Mouse (Mus musculus) right cerebral cortex, adult 18-20 months (tissue): ENCODE data around the gene Fbxo47.
"Not testable (repeated sequence)": the region's sequence is repeated elsewhere in the genome, so short reads cannot be mapped to it uniquely, and the experiment has no call there.

ENCODE experiments used
- DNase-seq: peaks from one replicate; pipeline ENCODE4 v3.0.0; 2022; ENCODE audit warnings: mixed read lengths

Fbxo47 gene

DNA sequence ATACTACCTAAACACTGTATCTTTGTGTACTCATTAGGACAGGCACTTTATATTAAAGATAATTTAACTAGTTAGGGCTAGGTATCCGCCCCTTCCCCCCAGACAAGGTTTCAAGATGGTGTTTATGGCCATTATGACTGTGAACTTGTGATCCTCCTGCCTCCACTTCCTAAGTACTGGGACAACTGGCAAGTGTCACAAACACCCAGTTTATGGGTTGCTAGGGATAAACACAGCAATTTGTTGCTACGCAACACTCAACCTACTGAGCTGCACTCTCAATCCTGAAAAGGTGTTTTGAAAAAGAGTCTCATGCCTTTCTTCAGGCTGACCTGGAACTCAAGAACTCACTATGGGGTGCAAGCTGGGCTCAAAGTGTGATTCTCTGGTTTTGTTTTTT lies 6.6 kb downstream of the Fbxo47 start:
- no peak for DNase-seq

DNA sequence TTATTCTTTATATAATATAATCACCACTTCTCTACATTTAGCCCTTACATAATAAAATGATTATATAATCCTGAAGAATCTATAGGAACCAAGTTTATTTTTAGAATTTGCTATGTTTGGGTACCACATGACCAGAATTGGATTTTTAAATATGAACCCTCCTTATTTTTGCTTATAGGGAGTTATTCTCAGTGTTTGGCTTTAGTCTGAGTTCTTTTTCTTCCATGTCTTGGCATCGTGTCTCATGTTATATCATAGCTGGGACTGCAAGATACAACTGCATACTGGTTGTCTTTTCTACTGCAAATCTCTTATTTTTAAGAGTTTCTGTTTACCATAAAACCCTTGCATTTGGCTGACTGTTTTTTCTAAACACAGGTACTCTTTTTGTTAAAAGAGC lies 9.6 kb downstream of the Fbxo47 start:
- DNase-seq: no peak

DNA sequence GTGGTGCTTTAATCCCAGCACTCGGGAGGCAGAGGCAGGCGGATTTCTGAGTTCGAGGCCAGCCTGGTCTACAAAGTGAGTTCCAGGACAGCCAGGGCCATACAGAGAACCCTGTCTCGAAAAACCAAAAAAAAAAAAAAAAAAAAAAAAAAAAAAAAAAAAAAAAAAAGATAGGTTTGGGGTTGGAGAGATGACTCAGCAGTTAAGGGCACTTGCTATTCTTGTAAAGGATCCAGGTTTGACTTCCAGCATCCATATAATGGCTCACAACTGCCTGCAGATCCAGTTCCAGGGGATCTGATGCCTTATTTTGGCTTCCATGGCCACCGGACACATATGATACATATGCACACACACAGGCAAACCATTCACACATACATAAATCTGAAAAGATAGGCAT lies 11.6 kb downstream of the Fbxo47 start:
- DNase-seq: not testable (repeated sequence)

DNA sequence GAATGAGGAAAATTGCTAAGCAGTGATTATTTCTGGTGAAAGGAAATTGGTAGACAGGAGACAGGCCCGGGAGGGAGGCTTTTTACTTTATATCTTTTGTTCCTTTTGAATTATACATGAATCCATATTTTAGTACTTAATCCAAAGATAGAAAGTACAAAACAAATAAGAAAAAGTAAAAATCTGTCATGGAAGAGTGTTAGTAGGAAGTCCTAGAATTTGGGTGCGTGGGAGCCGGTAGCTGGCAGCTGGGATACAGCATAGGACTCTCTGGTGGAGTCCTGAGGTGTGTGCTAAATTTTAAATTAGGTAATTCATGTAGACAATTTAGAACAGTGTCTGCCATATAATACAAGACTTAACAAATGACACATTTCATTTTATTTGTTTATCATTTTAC lies 16.4 kb downstream of the Fbxo47 start:
- peak; percentile 73 for DNase-seq

DNA sequence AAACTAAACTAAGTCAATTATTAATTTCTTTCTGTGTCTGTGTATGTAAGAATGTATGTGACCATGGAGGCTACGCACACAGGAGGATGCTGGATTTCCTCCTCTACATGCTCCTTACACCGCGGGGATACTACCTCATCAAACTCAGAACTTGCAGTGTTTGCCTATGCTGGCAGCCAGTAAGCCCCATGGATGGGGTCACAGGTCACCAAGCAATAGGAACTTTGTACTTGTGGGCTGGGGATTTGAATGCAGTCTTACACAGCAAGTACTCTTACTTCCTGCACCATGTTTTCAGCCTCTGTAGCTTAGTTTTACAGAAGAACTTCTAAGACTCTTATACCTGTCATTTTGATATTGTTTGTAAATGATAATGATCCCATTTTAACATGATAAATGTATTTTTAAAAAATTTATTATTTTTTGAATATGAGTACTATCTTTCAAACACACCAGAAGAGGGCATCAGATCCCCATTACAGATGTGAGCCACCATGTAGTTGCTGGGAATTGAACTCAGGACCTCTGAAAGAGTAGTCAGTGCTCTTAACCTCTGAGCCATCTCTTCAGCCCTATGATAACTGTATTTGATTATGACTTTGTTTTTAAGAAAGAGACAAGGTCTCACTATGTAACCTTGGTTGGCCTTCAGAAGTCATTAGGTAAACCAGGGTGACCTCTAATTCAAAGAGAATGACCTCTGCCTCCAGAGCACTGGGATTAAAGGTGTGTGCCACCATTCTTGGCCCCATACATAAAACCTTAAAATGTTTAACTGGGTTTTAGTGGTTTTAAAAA lies 17.7 kb downstream of the Fbxo47 start:
- DNase-seq: no peak

DNA sequence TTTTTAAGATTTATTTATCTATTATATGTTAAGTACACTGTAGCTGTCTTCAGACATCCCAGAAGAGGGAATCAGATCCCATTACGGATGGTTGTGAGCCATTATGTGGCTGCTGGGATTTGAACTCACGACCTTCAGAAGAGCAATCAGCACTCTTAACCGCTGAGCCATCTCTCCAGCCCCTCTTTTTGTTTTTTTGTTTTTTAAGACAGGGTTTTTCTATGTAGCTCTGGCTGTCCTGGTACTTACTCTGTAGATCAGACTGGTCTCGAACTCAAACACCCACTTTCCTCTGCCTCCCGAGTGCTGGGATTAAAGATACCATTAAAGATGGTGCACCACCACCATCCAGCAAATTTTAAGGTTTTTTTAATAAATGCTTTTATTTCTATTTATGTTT lies 18.5 kb downstream of the Fbxo47 start:
- no peak for DNase-seq

DNA sequence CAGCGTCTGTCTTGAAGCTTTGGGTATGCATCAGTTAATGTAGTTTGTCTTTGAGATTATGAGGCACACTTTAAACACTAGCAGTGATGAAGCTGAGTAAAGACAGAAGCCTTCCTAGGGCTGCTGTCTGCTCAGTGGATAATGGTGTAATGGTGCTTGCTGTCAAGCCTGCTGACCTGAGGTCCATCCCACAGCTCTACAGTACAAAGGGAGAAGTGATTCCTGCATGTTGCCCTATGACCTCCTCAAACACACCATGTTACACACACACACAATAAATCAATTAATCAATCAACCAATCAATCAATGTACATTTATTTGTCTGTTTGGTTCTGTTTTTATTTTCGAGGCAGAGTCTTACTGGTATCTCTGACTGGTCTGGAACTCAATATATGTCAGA lies 21.8 kb downstream of the Fbxo47 start:
- DNase-seq: no peak

GRCm38 (mm10) chr11:97855473-97855872 lies 28.5 kb downstream of the Fbxo47 start:
- DNase-seq: no peak

DNA sequence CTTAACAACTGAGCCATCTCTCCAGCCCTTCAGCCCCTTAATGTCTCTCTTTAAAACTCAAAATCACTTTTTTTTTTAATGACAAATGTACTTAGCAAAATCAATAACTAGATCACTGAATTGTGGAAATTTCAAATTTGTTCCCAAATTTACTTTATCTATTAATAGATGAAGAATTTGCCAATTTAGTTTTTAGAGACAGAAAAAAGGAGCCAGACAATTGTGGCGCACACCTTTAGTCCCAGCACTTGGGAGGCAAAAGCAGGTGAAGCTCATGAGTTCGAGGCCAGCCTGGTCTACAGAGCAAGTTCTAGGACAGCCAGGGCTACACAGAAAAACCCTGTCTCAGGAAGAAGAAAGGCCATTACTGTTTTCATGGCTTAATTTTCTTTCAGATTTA lies 32.4 kb downstream of the Fbxo47 start:
- no peak for DNase-seq

GRCm38 (mm10) chr11:97850367-97850766 lies 33.6 kb downstream of the Fbxo47 start:
- no peak for DNase-seq

GRCm38 (mm10) chr11:97842001-97842400 lies 42.0 kb downstream of the Fbxo47 start:
- no peak for DNase-seq

DNA sequence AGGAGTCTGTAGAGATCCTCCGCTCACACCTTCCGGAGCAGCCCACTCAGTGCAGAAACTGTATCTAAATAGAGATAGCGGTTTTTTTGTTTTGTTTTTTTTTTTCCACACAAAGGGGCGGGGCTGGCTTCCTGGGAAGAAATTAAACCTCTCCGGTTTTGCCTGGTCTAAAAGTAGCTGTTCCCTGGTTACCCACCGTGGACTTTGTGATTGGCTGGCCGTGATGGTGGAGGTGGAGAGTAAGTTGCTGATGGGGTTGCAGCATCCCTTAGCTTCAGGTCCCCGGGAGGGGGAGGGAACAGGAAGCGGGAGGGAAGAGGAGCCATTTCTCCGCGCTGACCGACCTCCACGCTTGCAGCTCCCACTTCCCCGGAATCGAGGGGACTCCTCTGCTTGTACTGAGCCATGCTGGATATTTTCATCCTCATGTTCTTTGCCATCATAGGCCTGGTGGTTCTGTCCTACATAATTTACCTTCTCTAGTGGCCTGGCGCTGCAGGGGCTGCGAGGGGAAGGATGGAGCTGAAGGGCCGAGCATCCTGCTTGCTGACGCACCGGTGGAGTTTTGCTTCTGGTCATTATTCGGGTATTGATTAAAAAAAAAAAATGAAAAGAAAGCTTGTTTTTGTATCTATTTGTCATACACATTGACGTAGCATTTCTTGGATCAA lies 42.8 kb downstream of the Fbxo47 start:
- DNase-seq: peak; percentile 97

GRCm38 (mm10) chr11:97840539-97840954 lies 43.4 kb downstream of the Fbxo47 start, which contains the start of gene B230217C12Rik:
Gene B230217C12Rik (plus strand): TSS chr11:97840780.
- peak; percentile 30 for DNase-seq

DNA sequence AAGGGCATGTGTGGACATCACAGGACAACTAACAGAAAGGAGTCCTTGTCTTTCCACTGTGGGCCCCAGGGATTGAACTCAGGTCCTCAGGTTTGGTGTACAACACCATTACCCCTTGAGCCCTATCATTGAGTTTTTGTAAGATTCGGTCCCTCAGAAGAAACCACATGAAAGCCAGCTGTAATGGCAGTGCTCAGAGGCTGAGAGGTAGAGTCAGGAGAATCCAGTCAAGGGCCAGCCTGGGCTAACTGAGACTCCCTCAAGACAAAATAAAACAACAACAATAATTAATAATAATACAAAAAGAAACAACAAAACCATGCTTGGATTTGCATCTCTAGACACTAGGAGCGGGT lies 43.8 kb downstream of the Fbxo47 start:
- DNase-seq: no peak

- DNase-seq: no peak
These were observed 44.4 kb downstream of the Fbxo47 start for GRCm38 (mm10) chr11:97839441-97840134.

DNA sequence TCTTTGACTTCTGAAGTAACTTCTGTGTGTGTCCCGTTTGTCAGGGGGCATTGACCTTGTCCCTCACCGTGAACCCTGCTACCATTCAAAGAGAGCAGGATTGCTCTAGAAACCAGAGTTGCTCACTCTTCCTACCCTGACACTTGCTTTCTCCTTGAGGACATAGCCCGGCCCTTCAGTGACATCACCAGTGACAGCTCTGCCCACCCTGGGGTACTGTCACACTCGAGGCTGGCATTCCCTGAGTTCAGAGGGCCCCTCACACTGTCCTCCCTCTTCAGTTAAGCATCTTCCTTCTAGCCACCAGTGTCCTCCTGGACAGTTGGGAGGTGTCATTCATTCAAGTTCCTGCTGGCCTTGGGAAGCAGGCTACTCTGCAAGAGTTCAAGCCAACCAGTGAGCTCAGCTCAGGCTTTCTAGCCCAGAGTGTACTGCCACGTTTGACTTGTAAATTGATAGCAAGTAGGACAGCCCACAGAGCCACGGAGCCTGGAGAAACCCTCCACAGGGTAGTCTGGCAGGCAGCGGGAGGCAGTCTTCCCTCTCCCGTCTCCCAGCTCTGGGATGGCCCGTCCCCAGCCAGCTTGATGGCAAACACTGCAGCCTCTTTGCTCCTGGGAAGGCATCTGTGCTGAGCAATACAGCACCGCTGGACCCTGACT lies 45.0 kb downstream of the Fbxo47 start:
- DNase-seq: no peak

- no peak for DNase-seq
These were observed 46.3 kb downstream of the Fbxo47 start for GRCm38 (mm10) chr11:97837641-97838149.

GRCm38 (mm10) chr11:97837051-97837450 lies 46.9 kb downstream of the Fbxo47 start:
- not testable (repeated sequence) for DNase-seq

GRCm38 (mm10) chr11:97836541-97836940 lies 47.4 kb downstream of the Fbxo47 start:
- no peak for DNase-seq

- DNase-seq: no peak
These were observed 50.6 kb downstream of the Fbxo47 start for GRCm38 (mm10) chr11:97833352-97833751.

DNA sequence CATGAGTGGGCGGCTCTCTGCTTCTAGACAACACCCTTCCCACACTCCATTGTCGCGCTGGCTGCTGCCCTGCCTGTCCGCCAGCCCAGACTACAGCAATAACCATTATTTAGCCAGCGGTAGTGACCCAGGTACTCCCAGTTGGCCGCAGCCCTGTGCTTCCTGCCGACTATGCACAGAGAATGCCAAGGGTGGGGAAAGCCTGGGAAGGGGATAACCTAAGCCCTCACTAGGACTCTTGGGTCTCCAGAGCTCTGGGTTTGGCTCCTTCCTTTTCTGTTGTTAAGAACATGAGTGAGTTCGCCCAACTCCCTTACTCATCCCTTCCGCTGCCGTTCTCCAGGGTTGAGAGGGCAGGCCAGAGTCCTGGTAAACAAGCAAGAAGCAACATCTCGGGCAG lies 52.0 kb downstream of the Fbxo47 start:
- DNase-seq: no peak

GRCm38 (mm10) chr11:97830501-97830900 lies 53.5 kb downstream of the Fbxo47 start:
- DNase-seq: no peak

GRCm38 (mm10) chr11:97829913-97830476 lies 54.0 kb downstream of the Fbxo47 start:
- DNase-seq: no peak
